Mouse (Mus musculus) ES-Bruce4 (cell line): ENCODE measurements around the gene Olfr229.

Experiments used
- CTCF ChIP-seq: IDR thresholded peaks from one replicate; pipeline ENCODE4 v1.8.1; 2011; ENCODE audit warnings: low read depth, low read length
- POLR2A ChIP-seq: IDR thresholded peaks from one replicate; pipeline ENCODE4 v1.8.1; 2011; ENCODE audit warnings: low read length; ENCODE audit not compliant: insufficient read depth

DNA sequence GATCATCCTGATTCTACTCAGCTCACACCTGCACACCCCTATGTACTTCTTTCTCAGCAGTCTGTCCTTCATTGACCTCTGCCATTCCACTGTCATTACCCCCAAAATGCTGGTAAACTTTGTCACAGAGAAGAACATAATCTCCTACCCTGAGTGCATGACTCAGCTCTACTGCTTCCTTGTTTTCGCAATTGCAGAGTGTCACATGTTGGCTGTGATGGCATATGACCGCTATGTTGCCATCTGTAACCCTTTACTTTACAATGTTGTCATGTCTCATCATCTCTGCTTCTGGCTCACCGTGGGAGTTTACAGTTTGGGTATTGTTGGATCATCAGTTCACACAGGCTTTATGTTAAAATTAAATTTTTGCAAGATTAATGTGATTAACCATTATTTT, 2.8 kb downstream of the Olfr229 start:
- TF ChIP-seq POLR2A (no peak), CTCF (no peak)
